Mouse (Mus musculus) lung, adult 2 months (tissue): Measurements from ENCODE around the gene Gm42674. TPM values are rescaled to one million over a fixed set of nuclear protein-coding genes. Genes with fewer than 3 reads are reported as not detected.

ENCODE experiments used
- DNase-seq: peaks from one replicate; pipeline ENCODE4 v3.0.0; 2022
- H3K4me1 ChIP-seq: fragments of 200-500 bp; 2 replicates; pipeline ENCODE4 v1.6.1; 2011; ENCODE audit warnings: low read length; ENCODE audit not compliant: control insufficient read depth, insufficient read depth
- H3K4me3 ChIP-seq: fragments of 200-500 bp; replicated peaks from 2 replicates; pipeline ENCODE3; 2011; ENCODE audit warnings: low read depth, mild to moderate bottlenecking, control low read depth, low read length; ENCODE audit errors: extremely low read depth
- CTCF ChIP-seq: fragments of 200-500 bp; IDR thresholded peaks from 2 replicates; pipeline ENCODE4 v1.5.1; 2011; ENCODE audit warnings: mild to moderate bottlenecking, low read length, control low read depth; ENCODE audit not compliant: insufficient read depth
- POLR2A ChIP-seq: fragments of 200-500 bp; IDR thresholded peaks from 2 replicates; pipeline ENCODE4 v1.6.1; 2011; ENCODE audit warnings: low read depth, mild to moderate bottlenecking, control low read depth, low read length, borderline replicate concordance; ENCODE audit errors: extremely low read depth
- WGBS: fragments of 180-500 bp; shearing (Covaris S2); methylation state at CpG from one replicate; pipeline ENCODE4 v1.1.7; 2018; 5-methylcytosine and 5-hydroxymethylcytosine counted together
- polyA plus RNA-seq: library from polyadenylated mRNA; depleted of rRNA; stranded (reverse); fragments of >200 nt; gene quantifications from 2 replicates; pipeline ENCODE4 v1.2.3, GENCODE M21; 2012

Gene Gm42674
- polyA plus RNA-seq, 1 experiment, result not detected

DNA sequence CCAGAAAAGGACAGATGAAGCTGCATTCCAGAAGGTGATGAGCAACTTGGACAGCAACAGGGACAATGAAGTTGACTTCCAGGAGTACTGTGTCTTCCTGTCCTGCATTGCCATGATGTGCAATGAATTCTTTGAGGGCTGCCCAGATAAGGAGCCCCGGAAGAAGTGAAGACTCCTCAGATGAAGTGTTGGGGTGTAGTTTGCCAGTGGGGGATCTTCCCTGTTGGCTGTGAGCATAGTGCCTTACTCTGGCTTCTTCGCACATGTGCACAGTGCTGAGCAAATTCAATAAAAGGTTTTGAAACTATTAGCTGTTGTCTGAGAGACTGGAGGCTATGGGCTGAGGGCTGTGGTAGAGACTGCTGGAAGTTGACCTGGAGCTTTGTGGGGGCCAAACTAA, 4.0 kb downstream of the Gm42674 start:
- TF ChIP-seq CTCF, result no peak
- TF ChIP-seq POLR2A, result no peak
- Histone ChIP-seq H3K4me1 (peaks cover 2% of the 10 kb centered on the region; the same call in 1 of the 2 replicates), H3K4me3 (no peak overlapping the region)
- DNase-seq, result no peak
- 74% methylated on average over 2 of the region's 2 CpGs for WGBS

DNA sequence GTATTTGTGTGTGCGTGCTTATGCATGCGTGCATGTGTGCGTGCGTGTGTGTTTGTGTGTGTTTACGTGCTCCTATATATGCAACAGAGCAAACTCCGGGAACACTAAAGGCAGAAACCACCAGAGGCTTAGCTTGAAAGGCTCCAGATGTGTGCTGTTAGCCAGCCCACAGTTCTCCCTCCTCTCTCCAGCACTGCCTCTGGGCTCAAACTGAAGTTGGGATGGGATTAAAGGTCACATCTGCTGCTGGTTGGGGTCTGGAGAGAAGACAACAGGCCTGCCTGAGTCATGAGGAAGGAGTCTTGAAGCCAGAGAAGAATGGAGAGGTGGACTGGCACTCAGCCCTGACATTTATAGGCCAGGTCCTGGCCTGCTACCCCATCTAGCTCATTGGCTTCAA, 4.5 kb downstream of the Gm42674 start:
- no peak for DNase-seq
- TF ChIP-seq POLR2A (no peak), CTCF (no peak)
- H3K4me3 ChIP-seq, result no peak overlapping the region
- H3K4me1 ChIP-seq, result peaks cover 2% of the 10 kb centered on the region; the same call in 1 of the 2 replicates
- WGBS, result 88% methylated on average over 6 of the region's 6 CpGs

DNA sequence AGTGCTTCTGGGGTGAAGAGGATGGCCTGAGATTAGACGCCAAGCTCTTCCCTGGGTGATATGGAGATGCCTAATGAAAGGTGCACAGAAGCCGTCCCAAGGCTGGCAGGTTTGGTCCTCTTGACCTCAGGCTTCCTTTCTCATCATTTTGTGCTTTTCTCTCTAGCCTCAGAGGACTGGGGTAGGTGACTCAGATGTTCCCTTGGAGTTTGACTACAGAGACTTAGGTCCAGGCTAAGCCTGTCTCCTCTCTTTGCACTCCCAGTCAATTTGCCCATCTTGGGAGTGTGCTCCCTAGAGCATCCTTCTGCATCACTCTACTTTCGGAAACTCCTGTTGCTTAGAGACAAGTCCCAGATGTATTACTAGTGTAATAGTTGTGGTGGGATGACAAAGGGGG, 5.7 kb downstream of the Gm42674 start:
- no peak for DNase-seq
- TF ChIP-seq CTCF (no peak), POLR2A (no peak)
- H3K4me3 ChIP-seq, result no peak overlapping the region
- WGBS, result 75% methylated on average over 3 of the region's 3 CpGs
- H3K4me1 ChIP-seq, result peaks cover 2% of the 10 kb centered on the region; the same call in 1 of the 2 replicates

- 71% methylated on average over 3 of the region's 3 CpGs for WGBS
- H3K4me3 ChIP-seq, result no peak within 1 kb of the TSS
- DNase-seq, result no peak
- peaks cover 2% of the 10 kb centered on the region; the same call in 1 of the 2 replicates for H3K4me1 ChIP-seq
- TF ChIP-seq CTCF (no peak), POLR2A (no peak)
Observed at GRCm38 (mm10) chr3:90608223-90608622, 6.5 kb downstream of the Gm42674 start, which contains the start of gene S100a5. Gene S100a5 (plus strand): TSS chr3:90608523.

DNA sequence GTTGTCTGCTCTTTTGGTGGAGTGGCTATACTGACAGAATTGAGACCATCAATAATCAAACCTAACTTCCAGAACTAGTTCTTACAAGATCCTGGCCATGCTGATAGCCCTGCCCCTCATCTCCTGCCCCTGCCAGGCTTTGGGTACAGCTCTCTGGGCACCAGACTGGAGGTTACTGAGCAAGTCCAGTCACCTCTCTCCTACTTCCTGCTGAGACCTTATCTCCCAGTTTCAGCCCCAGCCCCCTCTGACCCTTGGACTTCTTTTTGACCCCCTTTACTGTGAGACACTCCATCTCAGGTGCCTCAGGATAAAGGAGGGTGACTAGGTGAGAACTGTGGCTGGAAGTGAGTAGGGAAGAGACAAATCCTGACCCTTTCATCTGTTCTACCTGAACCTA, 7.4 kb downstream of the Gm42674 start:
- no peak for DNase-seq
- Histone ChIP-seq H3K4me1 (peaks cover 2% of the 10 kb centered on the region; the same call in 1 of the 2 replicates), H3K4me3 (no peak overlapping the region)
- no peak for TF ChIP-seq CTCF
- no peak for TF ChIP-seq POLR2A

GRCm38 (mm10) chr3:90611494-90611893, 9.8 kb downstream of the Gm42674 start:
- 90% methylated on average over 3 of the region's 3 CpGs for WGBS
- no peak overlapping the region for H3K4me3 ChIP-seq
- DNase-seq, result no peak
- TF ChIP-seq POLR2A (no peak), CTCF (no peak)
- 0 out of 2 replicates have a peak, but pooled peaks cover 2% of the 10 kb centered on the region for H3K4me1 ChIP-seq

DNA sequence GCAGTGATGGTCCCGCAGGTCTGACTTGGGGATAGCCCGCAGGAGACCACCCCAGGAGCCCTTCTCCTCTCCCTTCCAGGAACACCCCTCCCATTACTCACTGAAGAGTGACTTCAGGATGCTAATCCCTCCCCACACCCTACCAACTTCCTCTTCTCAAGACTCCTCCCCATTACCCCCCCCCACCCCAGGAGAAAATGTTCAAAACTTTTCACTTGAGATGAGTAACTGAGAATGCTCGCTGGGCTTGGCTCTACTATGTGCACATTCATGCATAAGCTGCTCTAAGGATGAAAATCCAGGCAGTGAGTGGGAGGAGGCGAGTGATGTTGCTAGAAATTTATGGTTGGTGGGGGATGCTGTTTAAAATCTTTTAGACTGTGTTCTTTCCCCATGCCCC, 10.4 kb downstream of the Gm42674 start:
- no peak for DNase-seq
- Histone ChIP-seq H3K4me1 (0 out of 2 replicates have a peak, but pooled peaks cover 2% of the 10 kb centered on the region), H3K4me3 (no peak overlapping the region)
- 55% methylated on average over 4 of the region's 4 CpGs for WGBS
- TF ChIP-seq POLR2A (no peak), CTCF (no peak)

- DNase-seq, result peak; percentile 57
- 0 out of 2 replicates have a peak, but pooled peaks cover 2% of the 10 kb centered on the region for H3K4me1 ChIP-seq
- TF ChIP-seq POLR2A (peak; percentile 86; the same call in 1 of the 2 replicates), CTCF (peak; percentile 91)
- peak within 1 kb of the TSS; percentile 49 for H3K4me3 ChIP-seq
- 3% methylated on average over 23 of the region's 23 CpGs for WGBS
Observed at GRCm38 (mm10) chr3:90612728-90613291, 11.1 kb downstream of the Gm42674 start, which contains the start of gene S100a6. Gene S100a6 (plus strand): TSS chr3:90612882.

DNA sequence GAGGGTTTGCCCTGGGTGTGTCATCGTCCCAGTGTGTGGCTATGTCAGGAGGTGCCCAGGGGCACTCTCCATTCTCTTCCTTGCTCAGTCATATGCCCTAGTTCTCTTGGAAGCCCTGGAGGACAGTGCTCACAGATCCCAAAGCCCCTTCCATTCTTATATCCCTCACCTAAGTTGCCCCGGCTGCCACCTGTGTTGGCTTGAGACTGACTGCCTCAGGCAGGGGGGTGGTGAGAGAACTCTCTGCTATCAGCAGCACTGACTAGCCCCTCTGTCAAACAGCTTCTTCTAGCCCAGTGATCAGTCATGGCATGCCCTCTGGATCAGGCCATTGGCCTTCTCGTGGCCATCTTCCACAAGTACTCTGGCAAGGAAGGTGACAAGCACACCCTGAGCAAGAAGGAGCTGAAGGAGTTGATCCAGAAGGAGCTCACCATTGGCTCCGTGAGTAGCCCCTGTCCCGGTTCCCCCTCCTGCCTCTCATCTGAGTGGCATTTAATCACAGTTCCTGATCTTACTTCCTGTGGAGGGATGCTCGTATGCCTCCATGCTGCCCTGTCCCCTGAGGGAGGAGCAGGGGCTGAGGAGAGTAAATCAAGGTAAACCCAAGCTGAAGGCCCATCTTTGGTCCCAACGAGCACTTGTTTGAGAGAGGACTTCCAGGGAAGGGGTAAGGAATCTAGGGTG, 11.9 kb downstream of the Gm42674 start:
- H3K4me3 ChIP-seq, result peak overlapping the region; percentile 49
- TF ChIP-seq POLR2A (no peak), CTCF (no peak)
- WGBS, result 36% methylated on average over 7 of the region's 7 CpGs

GRCm38 (mm10) chr3:90614148-90614530, 12.4 kb downstream of the Gm42674 start:
- 0 out of 2 replicates have a peak, but pooled peaks cover 2% of the 10 kb centered on the region for H3K4me1 ChIP-seq
- WGBS, result 62% methylated on average over 6 of the region's 6 CpGs
- DNase-seq, result no peak
- TF ChIP-seq POLR2A, result no peak
- TF ChIP-seq CTCF, result no peak
- peak overlapping the region; percentile 49 for H3K4me3 ChIP-seq

More for the DNA sequence above, 11.9 kb downstream of the Gm42674 start:
- peak; percentile 25 for DNase-seq
- 0 out of 2 replicates have a peak, but pooled peaks cover 2% of the 10 kb centered on the region for H3K4me1 ChIP-seq
